Mouse (Mus musculus) liver, embryonic 14.5 days (tissue): ENCODE results near the gene 4930535I16Rik. TPM values are rescaled to one million over a fixed set of nuclear protein-coding genes. Genes with fewer than 3 reads are reported as not detected.

Source experiments
- ATAC-seq: fragments of 200-750 bp; cut with Nextera tagmentation; 2 replicates; pipeline ENCODE4 v1.8.0; 2017; ENCODE audit warnings: moderate number of reproducible peaks, mild to moderate bottlenecking, moderate library complexity; ENCODE audit not compliant: insufficient read depth
- DNase-seq, 3 experiments: peaks; one replicate each; pipeline ENCODE4 v3.0.0-alpha.2; 2012 to 2013; ENCODE audit warnings: low read depth in 3 of 3, low spot score in 3 of 3
- H3K27ac ChIP-seq: fragments of 300-500 bp; sonication (generic); 2 replicates; pipeline ENCODE4 v1.5.1; 2014; ENCODE audit warnings: moderate library complexity, mild to moderate bottlenecking, control low read depth, inconsistent platforms
- H3K27me3 ChIP-seq: fragments of 300-500 bp; sonication (generic); 2 replicates; pipeline ENCODE4 v1.6.1; 2014; ENCODE audit warnings: mild to moderate bottlenecking, low read length, moderate library complexity; ENCODE audit not compliant: control insufficient read depth, insufficient read depth
- H3K36me3 ChIP-seq: fragments of 300-500 bp; sonication (generic); replicated peaks from 2 replicates; pipeline ENCODE4 v1.6.1; 2014; ENCODE audit warnings: low read depth; ENCODE audit not compliant: control insufficient read depth, insufficient read depth
- H3K4me1 ChIP-seq, 2 experiments: fragments of 200-500 bp in 1 of 2; fragments of 300-500 bp in 1 of 2; sonication (generic) in 1 of 2; replicated peaks; 2 replicates each; pipeline ENCODE4 v1.6.1; 2012 to 2014; ENCODE audit warnings: antibody characterized with exemption in 1 of 2, inconsistent platforms in 1 of 2, low read length in 1 of 2; ENCODE audit not compliant: control insufficient read depth in 2 of 2, insufficient read depth in 2 of 2
- H3K4me2 ChIP-seq: fragments of 300-500 bp; sonication (generic); 2 replicates; pipeline ENCODE4 v1.6.1; 2014; ENCODE audit warnings: low read depth, mild to moderate bottlenecking, control low read depth, moderate library complexity
- H3K4me3 ChIP-seq, 2 experiments: fragments of 200-500 bp in 1 of 2; fragments of 300-500 bp in 1 of 2; sonication (generic) in 1 of 2; 2 replicates each; pipeline ENCODE4 v1.5.1; 2012 to 2014; ENCODE audit warnings: low read depth in 2 of 2, low read length in 2 of 2, mild to moderate bottlenecking in 2 of 2, control low read depth in 1 of 2, inconsistent platforms in 1 of 2, moderate library complexity in 1 of 2; ENCODE audit not compliant: insufficient read depth in 1 of 2
- H3K9ac ChIP-seq: fragments of 300-500 bp; sonication (generic); replicated peaks from 2 replicates; pipeline ENCODE4 v1.6.1; 2014; ENCODE audit warnings: mild to moderate bottlenecking, control low read depth, moderate library complexity
- H3K9me3 ChIP-seq: fragments of 300-500 bp; sonication (generic); 2 replicates; pipeline ENCODE4 v1.6.1; 2016; ENCODE audit warnings: low read length, mixed read lengths; ENCODE audit not compliant: control insufficient read depth
- CTCF ChIP-seq: IDR thresholded peaks from 2 replicates; pipeline ENCODE4 v1.5.1; 2016; ENCODE audit warnings: antibody characterized with exemption, low read depth, control low read depth
- EP300 ChIP-seq: IDR thresholded peaks from 2 replicates; pipeline ENCODE4 v1.6.1; 2016; ENCODE audit warnings: antibody characterized with exemption, low read depth
- WGBS: fragments of 180-500 bp; shearing (Covaris S2); extraction: QIAGEN DNeasy Blood & Tissue Kit; methylation state at CpG from one replicate; pipeline ENCODE4 v1.1.7; 2014; ENCODE audit not compliant: insufficient replicate concordance; 5-methylcytosine and 5-hydroxymethylcytosine counted together
- polyA plus RNA-seq, 2 experiments: library from polyadenylated mRNA; depleted of rRNA in 1 of 2; stranded (reverse) in 1 of 2; unstranded in 1 of 2; fragments of >200 nt; fragmentation: Nextera tagmentation in 1 of 2; extraction: Ambion mirVana in 1 of 2; gene quantifications; 2 replicates each; pipeline versions ENCODE4 v1.2.1 to v1.2.3; 2012 to 2014

The 4930535I16Rik gene
- polyA plus RNA-seq, 2 experiments = not detected

- WGBS = 56% methylated on average over 4 of the region's 4 CpGs
- Histone ChIP-seq H3K36me3 (no peaks in the 10 kb centered on the region), H3K27me3 (no peaks in the 10 kb centered on the region), H3K27ac (no peak overlapping the region), H3K4me3 (no peak overlapping the region), H3K9ac (no peak overlapping the region), H3K9me3 (no peaks in the 10 kb centered on the region), H3K4me2 (no peak overlapping the region), H3K4me1 (no peaks in the 10 kb centered on the region)
- no peak for ATAC-seq
- no peak for TF ChIP-seq EP300
- TF ChIP-seq CTCF = no peak
- no peak for DNase-seq
Measured at GRCm38 (mm10) chr4:123894295-123894694, 23.5 kb downstream of the 4930535I16Rik start.

DNA sequence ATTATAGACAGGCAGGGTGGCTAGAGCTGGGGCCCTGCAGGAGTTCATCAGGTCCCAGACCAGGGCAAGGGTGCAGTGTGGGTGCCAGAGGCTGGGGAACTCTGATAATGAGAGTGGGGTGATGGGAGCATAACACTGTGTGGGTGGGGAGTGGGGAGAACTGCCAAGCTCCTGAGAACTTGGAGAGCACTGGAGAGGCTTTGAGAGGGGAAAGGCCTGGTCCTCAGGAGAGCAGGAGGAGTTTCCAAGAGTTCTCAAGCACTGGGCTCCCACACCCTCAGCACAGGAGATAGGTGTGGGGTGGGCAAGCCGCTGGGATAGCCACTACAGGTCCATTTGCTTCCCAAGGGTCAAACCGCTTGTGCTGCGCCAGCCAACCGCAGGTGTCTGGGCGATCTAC is 24.1 kb downstream of the 4930535I16Rik start:
- Histone ChIP-seq H3K4me3 (no peak overlapping the region), H3K36me3 (no peaks in the 10 kb centered on the region), H3K27ac (no peak overlapping the region), H3K9ac (no peak overlapping the region), H3K4me2 (no peak overlapping the region), H3K4me1 (no peaks in the 10 kb centered on the region), H3K27me3 (no peaks in the 10 kb centered on the region), H3K9me3 (no peaks in the 10 kb centered on the region)
- WGBS = 70% methylated on average over 5 of the region's 5 CpGs
- ATAC-seq (no peak), DNase-seq (no peak)
- TF ChIP-seq EP300 (no peak), CTCF (no peak)

Other genes with a start within 250 kb of the 4930535I16Rik start
- 12.2 and 15.1 TPM in 2 replicates for gene Macf1, start 233.7 kb downstream of the 4930535I16Rik start, polyA plus RNA-seq (2012; rRNA removed)
- gene Macf1, start 233.7 kb downstream of the 4930535I16Rik start, polyA plus RNA-seq (2014; fragmentation: Nextera tagmentation; extraction: Ambion mirVana) = 12.9 and 13.4 TPM in 2 replicates
- 65.8 and 108 TPM in 2 replicates for gene Ndufs5, start 199.8 kb downstream of the 4930535I16Rik start, polyA plus RNA-seq (2012; rRNA removed)
- 188 and 189 TPM in 2 replicates for gene Ndufs5, start 199.8 kb downstream of the 4930535I16Rik start, polyA plus RNA-seq (2014; fragmentation: Nextera tagmentation; extraction: Ambion mirVana)
- gene Akirin1, start 167.7 kb downstream of the 4930535I16Rik start, polyA plus RNA-seq (2012; rRNA removed) = 11.1 and 15.6 TPM in 2 replicates
- 24.5 and 25.5 TPM in 2 replicates for gene Akirin1, start 167.7 kb downstream of the 4930535I16Rik start, polyA plus RNA-seq (2014; fragmentation: Nextera tagmentation; extraction: Ambion mirVana)
- gene Rhbdl2, start 130.1 kb downstream of the 4930535I16Rik start, polyA plus RNA-seq (2012; rRNA removed) = not detected in 2 replicates
- not detected in 2 replicates for gene Rhbdl2, start 130.1 kb downstream of the 4930535I16Rik start, polyA plus RNA-seq (2014; fragmentation: Nextera tagmentation; extraction: Ambion mirVana)
- gene 4933427I04Rik, start 58.3 kb downstream of the 4930535I16Rik start, polyA plus RNA-seq (2012; rRNA removed) = not detected in 2 replicates
- gene 4933427I04Rik, start 58.3 kb downstream of the 4930535I16Rik start, polyA plus RNA-seq (2014; fragmentation: Nextera tagmentation; extraction: Ambion mirVana) = not detected in 2 replicates
- gene Mycbp, start 13.2 kb downstream of the 4930535I16Rik start, polyA plus RNA-seq (2012; rRNA removed) = 16.3 and 34.1 TPM in 2 replicates
- gene Mycbp, start 13.2 kb downstream of the 4930535I16Rik start, polyA plus RNA-seq (2014; fragmentation: Nextera tagmentation; extraction: Ambion mirVana) = 61.0 and 65.8 TPM in 2 replicates
- gene Rragc, start 576 bp downstream of the 4930535I16Rik start, polyA plus RNA-seq (2012; rRNA removed) = 12.8 and 17.4 TPM in 2 replicates
- gene Rragc, start 576 bp downstream of the 4930535I16Rik start, polyA plus RNA-seq (2014; fragmentation: Nextera tagmentation; extraction: Ambion mirVana) = 18.4 and 19.8 TPM in 2 replicates